Mouse (Mus musculus): ENCODE data around the gene 4930535I16Rik.

GRCm38 (mm10) chr4:123911503-123911902 lies 6.3 kb downstream of the 4930535I16Rik start:
- TF ChIP-seq CTCF (IDR thresholded peaks at IDR 0.05; ENCODE audit: low read depth) (no peak), EP300 (IDR thresholded peaks at IDR 0.05; ENCODE audit: low read depth) (no peak)
